Mouse (Mus musculus): Measurements from ENCODE around the gene Six3. TPM values are rescaled to one million over a fixed set of nuclear protein-coding genes. Genes with fewer than 3 reads are reported as not detected.

Six3 gene
- polyA plus RNA-seq, 1 experiment from 2014 or later, result 30.2 TPM

- peak overlapping the region; percentile 40 for H3K4me3 ChIP-seq
- H3K4me1 ChIP-seq, result peaks cover 18% of the 10 kb centered on the region
- H3K36me3 ChIP-seq (replicated peaks), result no peaks in the 10 kb centered on the region
- peak overlapping the region; percentile 78 for H3K27ac ChIP-seq
- H3K4me2 ChIP-seq, result peak overlapping the region; percentile 42
- H3K9ac ChIP-seq, result peak overlapping the region; percentile 31; the same call in 1 of the 2 replicates
- peaks cover 73% of the 10 kb centered on the region for H3K27me3 ChIP-seq (replicated peaks)
- H3K9me3 ChIP-seq, result no peaks in the 10 kb centered on the region
- ATAC-seq (replicated peaks), result no peak
- WGBS, result 5% methylated on average over 12 of the region's 12 CpGs
Measured at GRCm38 (mm10) chr17:85622493-85623157, 9.2 kb downstream of the Six3 start.

DNA sequence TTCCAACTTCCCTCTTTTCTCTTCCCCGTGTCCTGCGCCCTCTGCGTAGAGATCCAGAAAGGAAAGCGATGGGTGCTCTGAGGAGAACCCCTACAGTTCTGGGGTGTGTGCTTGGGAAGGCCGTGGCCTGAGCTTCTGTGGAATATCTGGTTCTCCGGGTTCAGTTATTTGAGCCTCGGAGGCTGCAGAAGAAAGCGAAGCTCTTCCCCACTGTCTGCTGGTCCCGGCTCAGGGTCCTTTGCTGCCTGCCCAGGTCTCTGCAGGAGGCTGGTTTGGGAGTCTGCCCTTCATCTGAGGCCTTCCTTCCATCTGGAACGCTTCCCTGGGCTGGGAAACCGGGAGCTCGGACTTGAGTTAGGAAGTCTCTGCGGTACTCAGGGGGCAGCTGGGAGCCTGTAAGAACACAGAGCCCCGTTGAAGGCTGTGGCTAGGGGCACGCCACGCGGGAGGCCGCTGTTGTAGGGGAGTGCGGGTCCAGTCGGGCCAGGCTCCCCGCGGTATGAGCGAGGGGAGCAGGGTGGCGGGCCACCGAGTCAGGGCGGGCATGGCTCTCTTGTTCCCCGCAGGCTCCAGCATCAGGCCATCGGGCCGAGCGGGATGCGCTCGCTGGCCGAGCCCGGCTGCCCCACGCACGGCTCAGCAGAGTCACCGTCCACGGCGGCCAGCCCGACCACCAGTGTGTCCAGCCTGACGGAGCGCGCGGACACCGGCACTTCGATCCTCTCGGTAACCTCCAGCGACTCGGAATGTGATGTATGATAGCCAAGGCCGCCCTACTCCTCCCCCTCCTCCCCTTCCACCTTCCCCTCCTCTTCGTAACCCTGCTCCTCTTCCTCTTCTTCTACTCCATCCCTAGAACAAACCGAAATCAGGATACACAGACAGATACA, 10.0 kb downstream of the Six3 start:
- H3K27ac ChIP-seq, result peak overlapping the region; percentile 50
- WGBS, result under 1% methylated on average over 49 of the region's 52 CpGs
- H3K9me3 ChIP-seq, result no peaks in the 10 kb centered on the region
- H3K27me3 ChIP-seq (replicated peaks), result peaks cover 75% of the 10 kb centered on the region
- ATAC-seq (replicated peaks), result no peak
- H3K36me3 ChIP-seq (replicated peaks), result no peaks in the 10 kb centered on the region
- H3K4me3 ChIP-seq, result peak overlapping the region; percentile 40
- peak overlapping the region; percentile 33 for H3K4me2 ChIP-seq
- H3K9ac ChIP-seq, result peak overlapping the region; percentile 9; the same call in 1 of the 2 replicates
- H3K4me1 ChIP-seq, result peaks cover 13% of the 10 kb centered on the region

DNA sequence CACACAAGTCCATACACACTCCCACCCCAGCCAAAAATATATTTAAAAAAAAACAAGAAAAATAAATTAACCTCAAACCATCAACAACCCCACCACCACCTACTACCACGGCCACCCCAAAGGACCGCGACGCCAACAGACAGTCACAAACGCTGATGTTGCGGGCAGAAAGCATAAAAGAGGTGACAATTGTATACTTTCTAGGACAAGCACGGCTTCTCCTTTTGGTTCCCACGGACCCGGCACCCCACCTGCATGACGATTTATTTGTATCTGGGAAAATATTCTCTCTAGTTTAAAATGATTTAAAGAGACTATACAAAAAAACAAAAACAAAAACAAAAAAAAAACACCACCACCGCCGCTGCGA, 10.6 kb downstream of the Six3 start:
- Histone ChIP-seq H3K4me2 (peak overlapping the region; percentile 33; the same call in 1 of the 2 replicates), H3K4me3 (peak overlapping the region; percentile 40), H3K27me3 (replicated peaks) (peaks cover 75% of the 10 kb centered on the region), H3K36me3 (replicated peaks) (no peaks in the 10 kb centered on the region), H3K4me1 (peaks cover 13% of the 10 kb centered on the region), H3K9ac (no peak overlapping the region), H3K9me3 (no peaks in the 10 kb centered on the region), H3K27ac (no peak overlapping the region)
- ATAC-seq (replicated peaks), result no peak
- 2% methylated on average over 13 of the region's 13 CpGs for WGBS

GRCm38 (mm10) chr17:85624981-85625940, 11.9 kb downstream of the Six3 start:
- H3K9ac ChIP-seq, result no peak overlapping the region
- peaks cover 73% of the 10 kb centered on the region for H3K27me3 ChIP-seq (replicated peaks)
- H3K4me3 ChIP-seq, result peak overlapping the region; percentile 25
- 3% methylated on average over 26 of the region's 26 CpGs for WGBS
- peak overlapping the region; percentile 27; the same call in 1 of the 2 replicates for H3K27ac ChIP-seq
- H3K4me2 ChIP-seq, result peak overlapping the region; percentile 24
- no peaks in the 10 kb centered on the region for H3K9me3 ChIP-seq
- H3K4me1 ChIP-seq, result peaks cover 13% of the 10 kb centered on the region
- no peak for ATAC-seq (replicated peaks)
- H3K36me3 ChIP-seq (replicated peaks), result no peaks in the 10 kb centered on the region

- H3K36me3 ChIP-seq (replicated peaks), result no peaks in the 10 kb centered on the region
- 13% methylated on average over 14 of the region's 14 CpGs for WGBS
- peaks cover 9% of the 10 kb centered on the region for H3K4me1 ChIP-seq
- peak overlapping the region; percentile 0; the same call in 1 of the 2 replicates for H3K27ac ChIP-seq
- ATAC-seq (replicated peaks), result no peak
- peak overlapping the region; percentile 5; the same call in 1 of the 2 replicates for H3K4me3 ChIP-seq
- no peak overlapping the region for H3K9ac ChIP-seq
- peak overlapping the region; percentile 24 for H3K4me2 ChIP-seq
- no peaks in the 10 kb centered on the region for H3K9me3 ChIP-seq
- peaks cover 77% of the 10 kb centered on the region for H3K27me3 ChIP-seq (replicated peaks)
Measured at GRCm38 (mm10) chr17:85626091-85626860, 12.9 kb downstream of the Six3 start.

- no peaks in the 10 kb centered on the region for H3K36me3 ChIP-seq (replicated peaks)
- no peak for ATAC-seq (replicated peaks)
- 55% methylated on average over 5 of the region's 5 CpGs for WGBS
- H3K27me3 ChIP-seq (replicated peaks), result peaks cover 76% of the 10 kb centered on the region
- H3K4me1 ChIP-seq, result 0 out of 2 replicates have a peak, but pooled peaks cover 2% of the 10 kb centered on the region
- no peaks in the 10 kb centered on the region for H3K9me3 ChIP-seq
- H3K4me2 ChIP-seq, result peak overlapping the region; percentile 15
- no peak overlapping the region for H3K4me3 ChIP-seq
- H3K9ac ChIP-seq, result no peak overlapping the region
- H3K27ac ChIP-seq, result no peak overlapping the region
Measured at GRCm38 (mm10) chr17:85627751-85628150, 14.3 kb downstream of the Six3 start.

DNA sequence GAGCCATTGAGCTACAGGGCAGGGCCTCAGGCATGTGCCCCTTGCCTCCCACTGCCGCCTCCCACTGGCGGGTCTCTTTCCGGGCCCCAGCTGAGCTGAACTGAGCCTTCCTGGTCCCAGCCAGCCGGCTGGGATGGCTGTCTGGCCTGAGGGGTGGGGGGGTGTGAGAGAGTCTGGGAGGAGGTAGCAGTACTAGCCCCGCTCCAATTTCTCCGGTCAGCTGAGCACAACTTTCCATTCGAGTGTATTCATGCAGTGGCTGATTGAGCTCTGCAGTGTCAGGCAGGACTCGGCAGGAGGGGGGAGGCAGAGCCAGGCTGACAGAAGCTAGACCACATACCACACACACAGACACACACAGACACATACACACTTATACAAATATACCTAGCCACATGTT, 15.4 kb downstream of the Six3 start:
- 0 out of 2 replicates have a peak, but pooled peaks have one; percentile 28 for ATAC-seq (replicated peaks)
- Histone ChIP-seq H3K9ac (no peak overlapping the region), H3K4me3 (no peak overlapping the region), H3K4me1 (no peaks in the 10 kb centered on the region), H3K27ac (peak overlapping the region; percentile 10; the same call in 1 of the 2 replicates), H3K4me2 (peak overlapping the region; percentile 9; the same call in 1 of the 2 replicates), H3K27me3 (replicated peaks) (peaks cover 82% of the 10 kb centered on the region), H3K36me3 (replicated peaks) (no peaks in the 10 kb centered on the region), H3K9me3 (no peaks in the 10 kb centered on the region)
- WGBS, result 5% methylated on average over 8 of the region's 8 CpGs

DNA sequence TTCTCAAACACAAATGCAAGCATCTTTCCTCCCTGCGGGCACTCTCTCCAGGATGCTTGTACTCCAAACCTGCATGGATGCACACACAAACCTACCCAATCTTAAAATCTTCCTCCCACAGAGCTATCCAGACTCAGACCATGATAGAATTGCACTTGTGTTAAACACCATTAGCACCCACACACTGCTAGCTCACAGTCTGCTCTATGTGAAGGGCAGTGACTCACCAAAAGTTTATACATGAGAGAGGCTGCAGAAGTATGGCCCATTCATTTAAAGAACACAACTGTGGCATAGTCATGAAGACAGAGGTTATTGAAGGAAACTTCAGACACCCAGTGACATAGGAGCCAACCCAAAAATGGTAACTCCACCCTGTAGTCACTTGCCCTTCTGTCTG, 16.0 kb downstream of the Six3 start:
- Histone ChIP-seq H3K9me3 (no peaks in the 10 kb centered on the region), H3K9ac (no peak overlapping the region), H3K4me2 (no peak overlapping the region), H3K27ac (no peak overlapping the region), H3K4me1 (no peaks in the 10 kb centered on the region), H3K36me3 (replicated peaks) (no peaks in the 10 kb centered on the region), H3K4me3 (no peak overlapping the region), H3K27me3 (replicated peaks) (peaks cover 88% of the 10 kb centered on the region)
- WGBS, result 90% methylated on average over 1 of the region's 1 CpGs
- ATAC-seq (replicated peaks), result no peak

GRCm38 (mm10) chr17:85630296-85631050, 17.1 kb downstream of the Six3 start:
- peaks cover 84% of the 10 kb centered on the region for H3K27me3 ChIP-seq (replicated peaks)
- H3K4me2 ChIP-seq, result no peak overlapping the region
- WGBS, result 41% methylated on average over 22 of the region's 22 CpGs

DNA sequence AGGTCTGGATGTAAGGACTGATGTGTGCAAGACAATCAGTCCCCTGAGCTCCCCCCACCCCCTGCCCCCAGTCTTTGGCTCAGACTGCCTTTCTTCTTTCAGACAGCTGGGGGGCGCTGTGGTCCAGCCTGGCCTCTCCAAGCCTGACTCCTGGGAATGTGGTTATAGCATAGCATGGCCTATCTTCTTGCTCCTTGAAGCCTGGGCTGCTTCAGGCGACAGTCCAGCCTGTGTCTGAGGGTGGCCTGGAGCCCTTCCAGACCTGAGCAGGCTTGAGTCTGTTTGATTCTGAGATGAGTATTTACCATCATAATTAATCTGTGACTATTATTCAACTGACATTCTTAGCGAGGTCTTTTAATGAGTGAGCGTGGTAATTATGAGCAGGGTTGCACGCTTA, 17.7 kb downstream of the Six3 start:
- H3K4me1 ChIP-seq, result no peaks in the 10 kb centered on the region
- WGBS, result 64% methylated on average over 4 of the region's 5 CpGs
- no peak overlapping the region for H3K4me2 ChIP-seq
- peaks cover 78% of the 10 kb centered on the region for H3K27me3 ChIP-seq (replicated peaks)
- H3K4me3 ChIP-seq, result no peak overlapping the region
- no peaks in the 10 kb centered on the region for H3K36me3 ChIP-seq (replicated peaks)
- H3K9ac ChIP-seq, result no peak overlapping the region
- H3K9me3 ChIP-seq, result no peaks in the 10 kb centered on the region
- no peak for ATAC-seq (replicated peaks)
- no peak overlapping the region for H3K27ac ChIP-seq

More at GRCm38 (mm10) chr17:85630296-85631050, 17.1 kb downstream of the Six3 start:
- Histone ChIP-seq H3K36me3 (replicated peaks) (no peaks in the 10 kb centered on the region), H3K9ac (no peak overlapping the region), H3K4me3 (no peak overlapping the region), H3K4me1 (no peaks in the 10 kb centered on the region), H3K9me3 (no peaks in the 10 kb centered on the region), H3K27ac (no peak overlapping the region)
- no peak for ATAC-seq (replicated peaks)

Measured in midbrain, embryonic 15.5 days (tissue).